Mouse (Mus musculus) gastrocnemius, adult 8-10 months (tissue): Measurements from ENCODE around the gene Cmtr1. TPM values are rescaled to one million over a fixed set of nuclear protein-coding genes. Genes with fewer than 3 reads are reported as not detected.

Experiments used
- DNase-seq, 2 experiments: peaks; one replicate each; pipeline ENCODE4 v3.0.0; 2022; ENCODE audit warnings: low spot score in 2 of 2
- total RNA-seq, 4 experiments: library from RNA; stranded (reverse); gene quantifications; 2 replicates each; pipeline ENCODE4 v1.2.4; 2022

The Cmtr1 gene
- total RNA-seq, 4 experiments from 2014 or later: 41.0 to 61.0 (median 54.3) TPM

GRCm38 (mm10) chr17:29668051-29668986 lies 7.9 kb downstream of the Cmtr1 start:
- DNase-seq: no peak

DNA sequence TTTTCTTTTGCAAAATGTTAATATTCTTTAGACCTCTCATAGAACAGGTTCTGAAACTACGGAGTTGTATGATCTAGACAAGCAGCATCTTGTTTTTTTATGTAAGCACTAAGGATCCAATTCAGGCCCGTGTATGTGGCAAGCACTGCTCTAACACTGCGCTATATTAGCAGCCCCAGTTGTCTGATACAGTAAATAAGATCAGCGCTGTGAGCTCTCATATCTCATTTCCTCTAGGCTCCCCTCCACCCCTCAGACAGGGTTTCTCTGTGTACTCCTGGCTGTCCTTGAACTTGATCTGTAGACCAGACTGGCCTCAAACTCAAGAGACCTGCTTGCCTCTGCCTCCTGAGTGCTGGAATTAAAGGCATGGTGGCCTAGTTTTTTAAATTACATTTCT lies 8.6 kb downstream of the Cmtr1 start:
- no peak for DNase-seq

DNA sequence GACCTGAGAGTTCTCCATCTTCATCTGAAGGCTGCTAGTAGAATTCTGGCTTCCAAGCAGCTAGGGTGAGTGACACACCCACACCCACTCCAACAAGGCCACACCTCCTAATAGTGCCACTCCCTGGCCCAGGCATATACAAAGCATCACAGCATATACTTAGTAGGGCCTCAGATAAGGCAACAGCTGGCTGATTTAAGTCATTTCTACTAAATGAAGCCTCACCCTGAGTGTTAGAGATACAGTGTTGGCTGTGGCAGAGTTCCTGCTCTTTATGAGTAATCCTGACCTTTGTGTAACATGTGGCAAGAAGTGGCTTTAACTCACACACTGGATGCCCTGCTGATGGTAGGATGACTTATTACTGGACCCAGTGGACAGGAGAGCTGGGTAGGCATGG lies 9.5 kb downstream of the Cmtr1 start:
- DNase-seq: no peak

GRCm38 (mm10) chr17:29671021-29671420 lies 10.6 kb downstream of the Cmtr1 start:
- no peak for DNase-seq

DNA sequence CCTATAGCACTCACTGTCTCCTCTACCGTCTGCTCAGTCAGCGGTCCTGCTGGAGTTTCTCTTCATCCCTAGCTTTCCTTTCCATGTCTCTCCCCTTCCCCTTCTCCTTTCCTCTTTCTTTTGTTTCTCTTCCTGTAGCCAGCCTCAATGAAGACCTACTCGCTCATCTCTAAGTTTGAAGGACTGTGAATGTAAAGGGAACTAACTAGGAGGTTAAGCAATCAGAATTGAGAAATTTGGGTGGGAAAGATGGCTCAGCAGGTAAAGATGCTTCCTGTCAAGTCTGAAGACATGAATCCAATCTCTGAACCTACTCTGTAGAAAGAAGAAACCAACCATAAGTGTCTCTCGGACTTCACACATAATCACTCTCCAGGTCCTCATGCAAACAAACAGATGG lies 12.9 kb downstream of the Cmtr1 start:
- DNase-seq: no peak

GRCm38 (mm10) chr17:29678526-29678925 lies 18.1 kb downstream of the Cmtr1 start:
- no peak for DNase-seq

DNA sequence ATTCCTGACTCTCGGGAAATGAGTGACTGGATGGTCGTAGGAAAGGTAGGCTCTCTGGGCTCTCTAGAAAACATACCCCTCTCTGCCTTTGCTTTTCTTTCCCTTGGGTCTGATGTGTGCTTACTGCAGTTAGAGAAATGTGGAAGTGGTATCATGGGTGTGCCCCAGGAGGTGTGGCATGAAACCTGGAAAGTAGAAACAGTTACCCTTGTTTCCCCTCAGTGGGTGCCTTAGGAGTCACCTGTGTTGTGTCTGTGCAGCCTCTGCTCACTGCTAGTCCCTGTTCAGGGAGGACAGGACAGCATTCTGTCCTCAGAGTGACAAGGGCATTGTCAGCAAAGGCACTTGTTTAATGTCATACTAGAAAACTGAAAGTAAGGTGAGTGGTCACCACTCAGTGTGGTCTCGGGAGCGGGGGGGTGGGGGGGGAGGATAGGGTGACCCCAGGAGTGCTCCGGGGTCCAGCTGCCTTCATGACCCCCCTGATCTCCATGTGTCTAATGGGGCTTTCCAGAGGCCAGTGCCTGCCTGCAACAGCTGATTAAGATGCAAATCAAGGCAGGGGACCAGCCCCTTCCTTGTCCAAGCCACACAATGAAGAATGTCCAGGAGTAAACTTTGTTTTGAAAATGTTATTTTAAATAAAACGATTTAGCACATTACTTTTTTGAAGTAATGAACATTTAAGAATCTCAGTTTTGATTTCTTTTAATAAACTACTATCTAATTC lies 18.8 kb downstream of the Cmtr1 start:
- no peak for DNase-seq

- no peak for DNase-seq
Measured at GRCm38 (mm10) chr17:29680174-29680573, 19.8 kb downstream of the Cmtr1 start.

DNA sequence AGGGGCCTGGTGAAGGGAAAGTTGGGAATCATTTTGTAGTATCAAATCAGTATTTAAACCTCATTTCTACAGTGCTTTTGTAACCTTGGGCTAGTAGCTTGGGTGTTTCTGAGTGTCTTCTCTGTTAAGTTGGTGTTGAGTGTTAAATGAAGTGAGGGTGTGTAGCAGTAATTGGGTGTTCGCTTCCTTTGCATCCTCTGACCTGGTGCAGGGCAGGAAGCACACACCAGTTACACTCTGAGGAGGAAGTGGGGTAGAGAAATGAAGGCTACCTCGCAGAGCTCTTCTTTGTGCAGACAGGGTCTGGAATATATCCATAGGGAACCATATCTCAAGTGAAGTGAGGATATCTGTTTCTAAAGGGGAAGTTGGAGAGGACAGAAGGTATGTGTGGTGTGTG lies 20.5 kb downstream of the Cmtr1 start:
- DNase-seq: no peak

- no peak for DNase-seq
Measured at GRCm38 (mm10) chr17:29681669-29682068, 21.3 kb downstream of the Cmtr1 start.

DNA sequence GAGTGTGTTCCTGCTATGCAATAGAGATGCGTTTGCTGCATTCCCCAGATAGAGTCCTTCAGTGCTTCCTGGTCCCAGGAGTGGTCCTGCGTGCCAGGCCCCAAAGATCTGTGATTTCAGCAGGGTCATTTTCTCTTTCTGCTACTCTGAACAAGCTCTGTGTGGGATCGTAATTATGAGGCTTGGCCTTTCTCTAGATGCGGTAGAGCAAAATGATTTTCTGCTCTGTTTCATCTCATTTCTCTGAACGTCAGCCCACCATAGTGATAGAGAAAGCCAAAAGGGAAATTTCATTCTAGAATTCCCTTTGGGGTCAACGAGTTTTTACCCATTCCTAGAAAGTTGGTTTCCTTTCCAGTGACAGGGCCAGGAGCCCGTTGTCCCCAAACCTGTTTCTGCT lies 21.9 kb downstream of the Cmtr1 start:
- no peak for DNase-seq

DNA sequence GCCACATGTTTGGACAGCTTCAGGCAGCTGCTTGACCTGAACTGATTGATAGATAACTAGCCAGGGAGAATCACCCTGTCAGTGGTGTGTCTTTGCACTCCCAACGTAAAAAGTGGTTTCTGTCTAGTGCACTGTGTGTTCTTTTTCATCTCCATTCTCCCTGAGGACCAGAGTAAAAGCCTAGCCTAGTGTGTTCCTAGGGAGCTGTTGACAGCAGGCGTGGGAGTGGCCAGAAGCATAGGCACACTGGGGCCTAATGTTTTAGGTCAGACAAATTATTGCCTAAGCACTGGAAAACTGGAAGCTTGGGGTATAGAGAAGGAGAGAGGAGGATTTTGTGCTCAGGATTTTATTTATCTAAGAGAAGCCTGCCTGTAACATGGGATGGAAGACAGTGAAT lies 22.7 kb downstream of the Cmtr1 start:
- no peak for DNase-seq

GRCm38 (mm10) chr17:29684275-29684674 lies 23.9 kb downstream of the Cmtr1 start:
- no peak for DNase-seq

- DNase-seq: no peak
Measured at GRCm38 (mm10) chr17:29686771-29687170, 26.4 kb downstream of the Cmtr1 start.

- no peak for DNase-seq
Measured at GRCm38 (mm10) chr17:29687373-29687772, 27.0 kb downstream of the Cmtr1 start.

DNA sequence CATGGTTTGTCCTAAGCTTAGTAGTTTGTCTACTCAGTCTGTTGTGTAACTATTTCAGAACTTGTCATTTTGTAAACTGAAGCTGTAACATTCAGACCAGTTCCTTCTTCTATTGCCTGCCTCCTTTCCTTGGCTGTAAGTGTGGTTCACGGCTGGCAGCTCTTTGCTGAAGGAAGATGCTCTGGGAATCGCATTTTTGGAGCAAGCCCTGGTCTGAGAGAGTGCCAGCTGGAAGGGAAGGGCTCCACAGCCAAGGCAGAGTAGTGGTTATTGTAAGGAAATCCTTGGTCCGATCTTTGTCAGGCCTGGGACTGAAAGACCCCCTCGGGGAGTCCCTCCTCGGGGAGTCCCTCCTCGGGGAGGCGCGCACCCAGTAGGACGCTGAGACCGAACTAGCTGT lies 28.2 kb downstream of the Cmtr1 start:
- no peak for DNase-seq

DNA sequence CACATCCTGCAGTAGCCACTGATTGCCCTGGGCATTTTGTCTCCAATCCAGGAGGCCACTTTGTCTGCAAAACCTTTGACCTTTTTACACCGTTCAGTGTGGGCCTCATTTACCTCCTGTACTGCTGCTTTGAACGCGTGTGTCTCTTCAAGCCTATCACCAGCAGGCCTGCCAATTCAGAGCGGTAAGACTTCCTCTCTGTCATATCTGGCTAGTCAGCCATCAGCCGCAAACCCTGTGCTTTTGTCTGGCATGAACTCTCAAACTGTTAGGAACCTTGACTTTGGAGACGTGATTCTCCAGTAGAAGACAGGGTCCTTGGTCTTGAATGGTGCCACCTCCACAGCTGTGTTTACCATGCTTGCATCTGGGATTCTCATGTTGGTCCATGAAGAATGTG lies 29.9 kb downstream of the Cmtr1 start:
- DNase-seq: no peak

DNA sequence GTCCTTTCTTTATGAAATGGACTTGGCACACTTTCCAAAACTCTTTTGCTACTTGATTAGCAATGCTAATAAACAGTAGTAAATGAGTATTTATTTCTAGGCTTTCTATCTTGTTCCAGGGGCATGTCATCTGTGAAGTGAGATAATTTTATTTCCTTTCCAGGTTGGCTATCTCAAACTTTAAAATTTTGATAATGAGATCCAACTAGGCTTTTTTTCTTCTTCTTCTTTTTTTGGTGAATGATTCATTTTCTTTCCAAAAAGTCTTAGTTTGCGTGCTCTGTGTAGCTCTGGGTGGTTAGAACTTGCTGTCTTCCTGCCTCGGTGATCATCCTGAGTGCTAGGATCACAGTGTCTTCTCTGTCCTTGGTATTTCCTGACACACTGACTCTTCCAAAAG lies 32.4 kb downstream of the Cmtr1 start:
- no peak for DNase-seq

- DNase-seq: no peak
Measured at GRCm38 (mm10) chr17:29693571-29693970, 33.2 kb downstream of the Cmtr1 start.

- no peak for DNase-seq
Measured at GRCm38 (mm10) chr17:29694516-29694915, 34.1 kb downstream of the Cmtr1 start.

DNA sequence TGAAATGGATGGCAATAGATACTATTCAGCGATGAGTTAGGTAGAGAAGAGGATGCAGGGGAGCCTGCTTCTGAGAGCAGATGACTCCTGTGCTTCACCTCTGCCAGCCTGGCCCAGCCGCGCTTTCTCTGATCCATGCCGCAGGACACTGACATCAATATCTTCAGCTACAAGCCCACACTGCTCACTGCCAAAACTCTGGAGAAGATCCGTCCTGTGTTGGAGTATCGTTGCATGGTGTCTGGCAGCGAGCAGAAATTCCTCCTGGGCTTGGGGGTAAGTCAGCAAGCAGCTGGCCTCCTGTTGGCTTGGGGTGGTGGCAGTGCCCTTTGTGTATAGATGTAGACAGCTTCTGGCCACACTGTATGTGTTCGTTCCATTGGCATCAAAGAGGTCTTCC lies 36.5 kb downstream of the Cmtr1 start:
- DNase-seq: peak; percentile 37 to 60

- no peak for DNase-seq
Measured at GRCm38 (mm10) chr17:29698421-29698820, 38.0 kb downstream of the Cmtr1 start.

DNA sequence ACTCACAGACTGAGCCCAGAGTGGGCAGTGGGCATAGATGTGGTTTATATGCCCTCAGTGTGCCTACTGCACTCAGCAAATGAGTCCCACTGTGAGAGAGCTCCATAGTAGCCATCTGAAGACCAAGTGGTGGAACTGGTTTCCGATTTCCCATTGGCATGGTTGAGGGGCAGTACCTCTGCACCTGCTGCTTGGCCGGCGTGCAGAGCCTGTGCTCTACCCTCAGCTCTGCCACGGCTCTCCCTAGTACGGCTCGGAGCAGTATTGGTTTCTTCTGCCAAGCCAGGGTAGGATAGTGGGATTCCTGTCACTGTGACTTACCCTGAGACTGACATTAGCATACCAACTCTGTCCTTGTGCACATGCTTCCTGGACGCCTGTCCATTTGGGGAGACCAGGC lies 40.2 kb downstream of the Cmtr1 start:
- DNase-seq: peak; percentile 22 to 53
